Mouse (Mus musculus): ENCODE data around the gene Slc45a3.

DNA sequence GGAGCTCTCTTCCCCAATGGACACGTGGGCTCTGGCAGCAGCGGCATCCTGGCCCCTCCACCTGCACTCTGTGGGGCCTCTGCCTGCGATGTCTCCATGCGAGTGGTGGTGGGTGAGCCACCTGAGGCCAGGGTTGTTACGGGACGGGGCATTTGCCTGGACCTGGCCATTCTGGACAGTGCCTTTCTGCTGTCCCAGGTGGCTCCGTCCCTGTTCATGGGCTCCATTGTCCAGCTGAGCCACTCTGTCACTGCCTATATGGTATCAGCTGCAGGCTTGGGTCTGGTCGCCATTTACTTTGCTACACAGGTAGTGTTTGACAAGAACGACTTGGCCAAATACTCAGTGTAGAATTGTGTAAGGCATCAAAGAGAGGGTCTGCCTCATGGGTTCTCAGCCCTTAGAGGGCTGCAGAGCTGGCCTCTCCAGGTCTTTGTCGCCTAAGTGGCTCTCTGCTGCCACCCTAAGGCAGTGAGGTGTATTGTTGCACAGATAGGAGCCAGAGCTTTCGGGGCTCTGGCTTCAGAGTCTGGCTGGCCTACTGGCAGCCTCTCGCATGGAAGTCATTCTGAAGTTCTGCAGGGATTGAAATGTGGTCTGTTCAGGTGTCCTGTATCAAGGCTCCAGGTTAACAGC lies 18.7 kb downstream of the Slc45a3 start:
- no peak for TF ChIP-seq USF1 (IDR thresholded peaks at IDR 0.05; ENCODE audit: low read depth)
- TF ChIP-seq CTCF (IDR thresholded peaks at IDR 0.05; ENCODE audit: control insufficient read depth, insufficient read depth, insufficient read length), result peak; percentile 64
- no peak for TF ChIP-seq MYOG (IDR thresholded peaks at IDR 0.05; ENCODE audit: control insufficient read depth, extremely low read depth, insufficient read length)
- TF ChIP-seq MAX (IDR thresholded peaks at IDR 0.05), result no peak
